Mouse (Mus musculus): ENCODE measurements around the gene Ocln. TPM values are rescaled to one million over a fixed set of nuclear protein-coding genes. Genes with fewer than 3 reads are reported as not detected.

Ocln gene
- 0.50 and 0.62 TPM in 2 replicates for polyA plus RNA-seq (2012; rRNA removed)

GRCm38 (mm10) chr13:100552369-100553041, at the start of gene Ocln:
Gene Ocln (minus strand): TSS chr13:100552718.
- Histone ChIP-seq H3K27me3 (ENCODE audit: control insufficient read depth, insufficient read depth, low read length) (peaks cover 17% of the 10 kb centered on the region; the same call in 1 of the 2 replicates), H3K27ac (ENCODE audit: control insufficient read depth, insufficient read depth, low read length) (no peak within 1 kb of the TSS), H3K4me3 (ENCODE audit: control insufficient read depth, insufficient read depth, low read length) (no peak within 1 kb of the TSS), H3K36me3 (ENCODE audit: control insufficient read depth, insufficient read depth, low read length) (no peaks in the 10 kb centered on the region), H3K4me1 (replicated peaks; ENCODE audit: control insufficient read depth, insufficient read depth, low read length) (no peaks in the 10 kb centered on the region)
- 2% methylated on average over 44 of the region's 45 CpGs for WGBS
- no peak for DNase-seq
- no peak for TF ChIP-seq CTCF (IDR thresholded peaks at IDR 0.05; ENCODE audit: borderline replicate concordance, control insufficient read depth, extremely low read depth, insufficient read depth, low read length, poor library complexity)
- TF ChIP-seq POLR2A (IDR thresholded peaks at IDR 0.05; ENCODE audit: control insufficient read depth, extremely low read depth, insufficient read depth, low read length, poor library complexity): no peak

- no peak for DNase-seq
- 75% methylated on average over 8 of the region's 8 CpGs for WGBS
- no peak for TF ChIP-seq POLR2A (IDR thresholded peaks at IDR 0.05; ENCODE audit: control insufficient read depth, extremely low read depth, insufficient read depth, low read length, poor library complexity)
- Histone ChIP-seq H3K4me3 (ENCODE audit: control insufficient read depth, insufficient read depth, low read length) (no peak overlapping the region), H3K27ac (ENCODE audit: control insufficient read depth, insufficient read depth, low read length) (no peak overlapping the region), H3K36me3 (ENCODE audit: control insufficient read depth, insufficient read depth, low read length) (no peaks in the 10 kb centered on the region), H3K4me1 (replicated peaks; ENCODE audit: control insufficient read depth, insufficient read depth, low read length) (no peaks in the 10 kb centered on the region), H3K27me3 (ENCODE audit: control insufficient read depth, insufficient read depth, low read length) (no peaks in the 10 kb centered on the region)
Measured at GRCm38 (mm10) chr13:100601034-100601433, 48.5 kb upstream of the Ocln start.

- WGBS: 85% methylated on average over 12 of the region's 12 CpGs
- no peak for DNase-seq
- no peak overlapping the region for H3K27ac ChIP-seq (ENCODE audit: control insufficient read depth, insufficient read depth, low read length)
- no peak for TF ChIP-seq CTCF (IDR thresholded peaks at IDR 0.05; ENCODE audit: borderline replicate concordance, control insufficient read depth, extremely low read depth, insufficient read depth, low read length, poor library complexity)
- TF ChIP-seq POLR2A (IDR thresholded peaks at IDR 0.05; ENCODE audit: control insufficient read depth, extremely low read depth, insufficient read depth, low read length, poor library complexity): no peak
- no peak overlapping the region for H3K4me3 ChIP-seq (ENCODE audit: control insufficient read depth, insufficient read depth, low read length)
- H3K27me3 ChIP-seq (ENCODE audit: control insufficient read depth, insufficient read depth, low read length): no peaks in the 10 kb centered on the region
- H3K36me3 ChIP-seq (ENCODE audit: control insufficient read depth, insufficient read depth, low read length): no peaks in the 10 kb centered on the region
- H3K4me1 ChIP-seq (replicated peaks; ENCODE audit: control insufficient read depth, insufficient read depth, low read length): no peaks in the 10 kb centered on the region
Measured at GRCm38 (mm10) chr13:100600317-100600716, 47.8 kb upstream of the Ocln start.

GRCm38 (mm10) chr13:100597284-100597683, 44.8 kb upstream of the Ocln start:
- no peaks in the 10 kb centered on the region for H3K36me3 ChIP-seq (ENCODE audit: control insufficient read depth, insufficient read depth, low read length)
- no peak overlapping the region for H3K4me3 ChIP-seq (ENCODE audit: control insufficient read depth, insufficient read depth, low read length)
- no peaks in the 10 kb centered on the region for H3K4me1 ChIP-seq (replicated peaks; ENCODE audit: control insufficient read depth, insufficient read depth, low read length)
- H3K27me3 ChIP-seq (ENCODE audit: control insufficient read depth, insufficient read depth, low read length): no peaks in the 10 kb centered on the region
- TF ChIP-seq POLR2A (IDR thresholded peaks at IDR 0.05; ENCODE audit: control insufficient read depth, extremely low read depth, insufficient read depth, low read length, poor library complexity) (no peak), CTCF (IDR thresholded peaks at IDR 0.05; ENCODE audit: borderline replicate concordance, control insufficient read depth, extremely low read depth, insufficient read depth, low read length, poor library complexity) (no peak)
- WGBS: 91% methylated on average over 9 of the region's 9 CpGs
- H3K27ac ChIP-seq (ENCODE audit: control insufficient read depth, insufficient read depth, low read length): no peak overlapping the region
- DNase-seq: no peak

GRCm38 (mm10) chr13:100595552-100595885, 43.0 kb upstream of the Ocln start:
- WGBS: 98% methylated on average over 3 of the region's 3 CpGs
- Histone ChIP-seq H3K36me3 (ENCODE audit: control insufficient read depth, insufficient read depth, low read length) (no peaks in the 10 kb centered on the region), H3K4me3 (ENCODE audit: control insufficient read depth, insufficient read depth, low read length) (no peak overlapping the region), H3K27me3 (ENCODE audit: control insufficient read depth, insufficient read depth, low read length) (no peaks in the 10 kb centered on the region), H3K4me1 (replicated peaks; ENCODE audit: control insufficient read depth, insufficient read depth, low read length) (no peaks in the 10 kb centered on the region), H3K27ac (ENCODE audit: control insufficient read depth, insufficient read depth, low read length) (no peak overlapping the region)
- TF ChIP-seq POLR2A (IDR thresholded peaks at IDR 0.05; ENCODE audit: control insufficient read depth, extremely low read depth, insufficient read depth, low read length, poor library complexity) (no peak), CTCF (IDR thresholded peaks at IDR 0.05; ENCODE audit: borderline replicate concordance, control insufficient read depth, extremely low read depth, insufficient read depth, low read length, poor library complexity) (no peak)
- DNase-seq: no peak

GRCm38 (mm10) chr13:100594838-100595551, 42.5 kb upstream of the Ocln start:
- Histone ChIP-seq H3K4me1 (replicated peaks; ENCODE audit: control insufficient read depth, insufficient read depth, low read length) (no peaks in the 10 kb centered on the region), H3K27me3 (ENCODE audit: control insufficient read depth, insufficient read depth, low read length) (no peaks in the 10 kb centered on the region), H3K4me3 (ENCODE audit: control insufficient read depth, insufficient read depth, low read length) (no peak overlapping the region), H3K36me3 (ENCODE audit: control insufficient read depth, insufficient read depth, low read length) (no peaks in the 10 kb centered on the region), H3K27ac (ENCODE audit: control insufficient read depth, insufficient read depth, low read length) (no peak overlapping the region)
- TF ChIP-seq POLR2A (IDR thresholded peaks at IDR 0.05; ENCODE audit: control insufficient read depth, extremely low read depth, insufficient read depth, low read length, poor library complexity) (no peak), CTCF (IDR thresholded peaks at IDR 0.05; ENCODE audit: borderline replicate concordance, control insufficient read depth, extremely low read depth, insufficient read depth, low read length, poor library complexity) (no peak)
- DNase-seq: no peak
- WGBS: 94% methylated on average over 5 of the region's 5 CpGs

Data from thymus, adult 2 months (tissue).